Mouse (Mus musculus) hindbrain, embryonic 13.5 days (tissue): ENCODE results near the gene Phospho1. TPM values are rescaled to one million over a fixed set of nuclear protein-coding genes. Genes with fewer than 3 reads are reported as not detected.

ENCODE experiments used
- ATAC-seq: fragments of 200-750 bp; cut with Nextera tagmentation; 2 replicates; pipeline ENCODE4 v1.8.0; 2017; ENCODE audit warnings: moderate TSS enrichment; ENCODE audit not compliant: low FRiP score
- H3K27ac ChIP-seq: fragments of 300-500 bp; sonication (generic); 2 replicates; pipeline ENCODE4 v1.5.1; 2015; ENCODE audit warnings: inconsistent platforms, mild to moderate bottlenecking, moderate library complexity
- H3K27me3 ChIP-seq: fragments of 300-500 bp; sonication (generic); 2 replicates; pipeline ENCODE4 v1.6.1; 2015; ENCODE audit warnings: mild to moderate bottlenecking, inconsistent platforms
- H3K36me3 ChIP-seq: fragments of 300-500 bp; sonication (generic); 2 replicates; pipeline ENCODE4 v1.6.1; 2015; ENCODE audit warnings: mild to moderate bottlenecking, inconsistent platforms
- H3K4me1 ChIP-seq: fragments of 300-500 bp; sonication (generic); replicated peaks from 2 replicates; pipeline ENCODE4 v1.6.1; 2015; ENCODE audit warnings: inconsistent platforms
- H3K4me2 ChIP-seq: fragments of 300-500 bp; sonication (generic); 2 replicates; pipeline ENCODE4 v1.6.1; 2015; ENCODE audit warnings: inconsistent platforms, mild to moderate bottlenecking, moderate library complexity
- H3K4me3 ChIP-seq: fragments of 300-500 bp; sonication (generic); 2 replicates; pipeline ENCODE4 v1.5.1; 2015; ENCODE audit warnings: mild to moderate bottlenecking, inconsistent platforms
- H3K9ac ChIP-seq: fragments of 300-500 bp; sonication (generic); 2 replicates; pipeline ENCODE4 v1.6.1; 2015; ENCODE audit warnings: mild to moderate bottlenecking, inconsistent platforms
- H3K9me3 ChIP-seq: fragments of 300-500 bp; sonication (generic); 2 replicates; pipeline ENCODE4 v1.6.1; 2016; ENCODE audit warnings: inconsistent platforms
- WGBS: fragments of 180-500 bp; shearing (Covaris S2); methylation state at CpG from one replicate; pipeline ENCODE4 v1.1.7; 2015; 5-methylcytosine and 5-hydroxymethylcytosine counted together
- polyA plus RNA-seq: library from polyadenylated mRNA; unstranded; fragments of >200 nt; fragmentation: Nextera tagmentation; extraction: Ambion mirVana; gene quantifications from 2 replicates; pipeline ENCODE4 v1.2.1, GENCODE M21; 2015

Phospho1 gene
- polyA plus RNA-seq, 1 experiment from 2014 or later, result not detected

- H3K27ac ChIP-seq, result no peak overlapping the region
- ATAC-seq, result no peak
- 94% methylated on average over 8 of the region's 8 CpGs for WGBS
- no peaks in the 10 kb centered on the region for H3K9me3 ChIP-seq
- H3K27me3 ChIP-seq, result peaks cover 22% of the 10 kb centered on the region
- H3K36me3 ChIP-seq, result no peaks in the 10 kb centered on the region
- no peak overlapping the region for H3K9ac ChIP-seq
- H3K4me3 ChIP-seq, result no peak overlapping the region
- H3K4me1 ChIP-seq, result peaks cover 9% of the 10 kb centered on the region
- no peak overlapping the region for H3K4me2 ChIP-seq
These were observed 31.3 kb upstream of the Phospho1 start for GRCm38 (mm10) chr11:95792950-95793509.

GRCm38 (mm10) chr11:95794201-95794600, 30.1 kb upstream of the Phospho1 start:
- no peak for ATAC-seq
- no peak overlapping the region for H3K4me2 ChIP-seq
- no peak overlapping the region for H3K4me3 ChIP-seq
- H3K9me3 ChIP-seq, result no peaks in the 10 kb centered on the region
- H3K4me1 ChIP-seq, result peaks cover 9% of the 10 kb centered on the region
- 79% methylated on average over 5 of the region's 5 CpGs for WGBS
- H3K27ac ChIP-seq, result no peak overlapping the region
- H3K36me3 ChIP-seq, result no peaks in the 10 kb centered on the region
- no peak overlapping the region for H3K9ac ChIP-seq
- peaks cover 22% of the 10 kb centered on the region for H3K27me3 ChIP-seq

GRCm38 (mm10) chr11:95795582-95795981, 28.7 kb upstream of the Phospho1 start:
- no peak overlapping the region for H3K4me3 ChIP-seq
- no peak overlapping the region for H3K27ac ChIP-seq
- no peak overlapping the region for H3K9ac ChIP-seq
- no peak for ATAC-seq
- 77% methylated on average over 5 of the region's 5 CpGs for WGBS
- peaks cover 9% of the 10 kb centered on the region for H3K4me1 ChIP-seq
- H3K4me2 ChIP-seq, result no peak overlapping the region
- H3K36me3 ChIP-seq, result no peaks in the 10 kb centered on the region
- H3K9me3 ChIP-seq, result no peaks in the 10 kb centered on the region
- H3K27me3 ChIP-seq, result peaks cover 22% of the 10 kb centered on the region

GRCm38 (mm10) chr11:95805010-95805409, 19.3 kb upstream of the Phospho1 start:
- Histone ChIP-seq H3K27me3 (no peaks in the 10 kb centered on the region), H3K4me2 (no peak overlapping the region), H3K9ac (no peak overlapping the region), H3K36me3 (no peaks in the 10 kb centered on the region), H3K9me3 (no peaks in the 10 kb centered on the region), H3K4me3 (no peak overlapping the region), H3K4me1 (0 out of 2 replicates have a peak, but pooled peaks cover 3% of the 10 kb centered on the region), H3K27ac (no peak overlapping the region)
- WGBS, result 79% methylated on average over 5 of the region's 5 CpGs
- no peak for ATAC-seq

- Histone ChIP-seq H3K9ac (no peak overlapping the region), H3K27ac (no peak overlapping the region)
- 60% methylated on average over 3 of the region's 3 CpGs for WGBS
These were observed 18.8 kb upstream of the Phospho1 start for GRCm38 (mm10) chr11:95805527-95805926.

GRCm38 (mm10) chr11:95807884-95808283, 16.4 kb upstream of the Phospho1 start:
- no peak overlapping the region for H3K9ac ChIP-seq
- H3K4me3 ChIP-seq, result no peak overlapping the region
- H3K4me2 ChIP-seq, result no peak overlapping the region
- WGBS, result 98% methylated on average over 5 of the region's 5 CpGs
- no peak for ATAC-seq
- H3K36me3 ChIP-seq, result no peaks in the 10 kb centered on the region
- H3K4me1 ChIP-seq, result 0 out of 2 replicates have a peak, but pooled peaks cover 3% of the 10 kb centered on the region
- no peaks in the 10 kb centered on the region for H3K9me3 ChIP-seq
- no peak overlapping the region for H3K27ac ChIP-seq
- no peaks in the 10 kb centered on the region for H3K27me3 ChIP-seq

More at GRCm38 (mm10) chr11:95805527-95805926, 18.8 kb upstream of the Phospho1 start:
- no peaks in the 10 kb centered on the region for H3K27me3 ChIP-seq
- no peak for ATAC-seq
- H3K9me3 ChIP-seq, result no peaks in the 10 kb centered on the region
- H3K4me3 ChIP-seq, result no peak overlapping the region
- no peak overlapping the region for H3K4me2 ChIP-seq
- no peaks in the 10 kb centered on the region for H3K36me3 ChIP-seq
- 0 out of 2 replicates have a peak, but pooled peaks cover 3% of the 10 kb centered on the region for H3K4me1 ChIP-seq

- 0 out of 2 replicates have a peak, but pooled peaks cover 3% of the 10 kb centered on the region for H3K4me1 ChIP-seq
- H3K4me2 ChIP-seq, result no peak overlapping the region
- no peak for ATAC-seq
- H3K9me3 ChIP-seq, result no peaks in the 10 kb centered on the region
- no peak overlapping the region for H3K9ac ChIP-seq
- no peak overlapping the region for H3K27ac ChIP-seq
- 76% methylated on average over 5 of the region's 5 CpGs for WGBS
- no peaks in the 10 kb centered on the region for H3K27me3 ChIP-seq
- H3K36me3 ChIP-seq, result no peaks in the 10 kb centered on the region
- H3K4me3 ChIP-seq, result no peak overlapping the region
These were observed 15.8 kb upstream of the Phospho1 start for GRCm38 (mm10) chr11:95808448-95809011.

- Histone ChIP-seq H3K27ac (no peak overlapping the region), H3K4me3 (no peak overlapping the region), H3K27me3 (no peaks in the 10 kb centered on the region), H3K4me1 (0 out of 2 replicates have a peak, but pooled peaks cover 3% of the 10 kb centered on the region), H3K9ac (no peak overlapping the region), H3K9me3 (no peaks in the 10 kb centered on the region), H3K36me3 (no peaks in the 10 kb centered on the region), H3K4me2 (no peak overlapping the region)
- ATAC-seq, result no peak
- WGBS, result 12% methylated on average over 5 of the region's 5 CpGs
These were observed 14.7 kb upstream of the Phospho1 start for GRCm38 (mm10) chr11:95809603-95810002.

- no peaks in the 10 kb centered on the region for H3K27me3 ChIP-seq
- H3K4me2 ChIP-seq, result no peak overlapping the region
- H3K9me3 ChIP-seq, result no peaks in the 10 kb centered on the region
- no peak overlapping the region for H3K9ac ChIP-seq
- no peak overlapping the region for H3K27ac ChIP-seq
- no peak overlapping the region for H3K4me3 ChIP-seq
- 69% methylated on average over 7 of the region's 7 CpGs for WGBS
- no peak for ATAC-seq
- H3K36me3 ChIP-seq, result no peaks in the 10 kb centered on the region
- 0 out of 2 replicates have a peak, but pooled peaks cover 3% of the 10 kb centered on the region for H3K4me1 ChIP-seq
These were observed 13.5 kb upstream of the Phospho1 start for GRCm38 (mm10) chr11:95810828-95811227.

- no peak for ATAC-seq
- 86% methylated on average over 6 of the region's 6 CpGs for WGBS
These were observed 12.6 kb upstream of the Phospho1 start for GRCm38 (mm10) chr11:95811741-95812140.

GRCm38 (mm10) chr11:95812224-95812623, 12.1 kb upstream of the Phospho1 start:
- no peak overlapping the region for H3K9ac ChIP-seq
- 62% methylated on average over 4 of the region's 4 CpGs for WGBS
- no peak for ATAC-seq
- H3K4me2 ChIP-seq, result no peak overlapping the region
- H3K27ac ChIP-seq, result no peak overlapping the region
- H3K9me3 ChIP-seq, result no peaks in the 10 kb centered on the region
- no peaks in the 10 kb centered on the region for H3K27me3 ChIP-seq
- H3K4me3 ChIP-seq, result no peak overlapping the region
- H3K36me3 ChIP-seq, result no peaks in the 10 kb centered on the region
- 0 out of 2 replicates have a peak, but pooled peaks cover 3% of the 10 kb centered on the region for H3K4me1 ChIP-seq

More at GRCm38 (mm10) chr11:95811741-95812140, 12.6 kb upstream of the Phospho1 start:
- H3K27me3 ChIP-seq, result no peaks in the 10 kb centered on the region
- no peak overlapping the region for H3K4me3 ChIP-seq
- H3K9ac ChIP-seq, result no peak overlapping the region
- H3K9me3 ChIP-seq, result no peaks in the 10 kb centered on the region
- H3K36me3 ChIP-seq, result no peaks in the 10 kb centered on the region
- H3K4me1 ChIP-seq, result 0 out of 2 replicates have a peak, but pooled peaks cover 3% of the 10 kb centered on the region
- no peak overlapping the region for H3K4me2 ChIP-seq
- H3K27ac ChIP-seq, result no peak overlapping the region

GRCm38 (mm10) chr11:95814101-95814500, 10.2 kb upstream of the Phospho1 start:
- 0 out of 2 replicates have a peak, but pooled peaks cover 3% of the 10 kb centered on the region for H3K4me1 ChIP-seq
- no peaks in the 10 kb centered on the region for H3K27me3 ChIP-seq
- no peak overlapping the region for H3K9ac ChIP-seq
- no peak for ATAC-seq
- no peaks in the 10 kb centered on the region for H3K9me3 ChIP-seq
- no peak overlapping the region for H3K4me2 ChIP-seq
- no peak overlapping the region for H3K4me3 ChIP-seq
- no peak overlapping the region for H3K27ac ChIP-seq
- 93% methylated on average over 2 of the region's 2 CpGs for WGBS
- no peaks in the 10 kb centered on the region for H3K36me3 ChIP-seq

- Histone ChIP-seq H3K27ac (no peak overlapping the region), H3K9ac (no peak overlapping the region), H3K4me2 (no peak overlapping the region), H3K4me3 (no peak overlapping the region), H3K9me3 (no peaks in the 10 kb centered on the region), H3K4me1 (no peaks in the 10 kb centered on the region), H3K36me3 (no peaks in the 10 kb centered on the region), H3K27me3 (no peaks in the 10 kb centered on the region)
- no peak for ATAC-seq
- WGBS, result 80% methylated on average over 5 of the region's 5 CpGs
These were observed 9.4 kb upstream of the Phospho1 start for GRCm38 (mm10) chr11:95814857-95815256.
